Mouse (Mus musculus): ENCODE results near the gene Bcl9. TPM values are rescaled to one million over a fixed set of nuclear protein-coding genes. Genes with fewer than 3 reads are reported as not detected.

Gene Bcl9
- polyA plus RNA-seq, 1 experiment, result 11.5 TPM

DNA sequence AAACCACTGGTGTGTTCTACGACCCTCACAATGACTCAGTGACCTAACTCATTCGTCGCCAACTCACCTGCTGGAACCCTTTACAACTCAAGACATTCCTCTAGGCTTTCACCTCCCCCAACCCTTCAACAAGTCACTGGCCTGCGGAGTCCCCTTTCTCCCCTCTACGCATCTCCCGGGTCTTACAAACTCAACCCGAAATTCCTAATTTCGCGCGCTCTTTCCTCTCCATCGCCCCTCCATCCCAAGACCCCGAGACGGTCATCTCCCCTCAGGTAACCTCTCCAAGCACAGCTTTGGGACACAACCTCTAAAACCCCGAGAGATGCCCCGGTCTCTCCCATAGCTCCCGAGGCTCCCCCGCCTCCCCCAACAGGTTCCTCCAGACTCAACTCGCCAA lies 71.0 kb downstream of the Bcl9 start:
- no peak for TF ChIP-seq POLR2A (IDR thresholded peaks at IDR 0.05; ENCODE audit: borderline replicate concordance, control insufficient read depth, low read depth, low read length)
- no peak for TF ChIP-seq CTCF (IDR thresholded peaks at IDR 0.05; ENCODE audit: control insufficient read depth, insufficient read depth, low read length)
- no peaks in the 10 kb centered on the region; the same call in 1 of the 2 replicates for H3K4me1 ChIP-seq (ENCODE audit: control insufficient read depth, insufficient read depth, low read length)
- 6% methylated on average over 18 of the region's 18 CpGs for WGBS
- H3K4me3 ChIP-seq (replicated peaks; ENCODE audit: control insufficient read depth, low read depth, low read length), result peak overlapping the region; percentile 50
- H3K27ac ChIP-seq (ENCODE audit: control insufficient read depth, insufficient read depth, low read depth, low read length, poor library complexity), result no peak overlapping the region

DNA sequence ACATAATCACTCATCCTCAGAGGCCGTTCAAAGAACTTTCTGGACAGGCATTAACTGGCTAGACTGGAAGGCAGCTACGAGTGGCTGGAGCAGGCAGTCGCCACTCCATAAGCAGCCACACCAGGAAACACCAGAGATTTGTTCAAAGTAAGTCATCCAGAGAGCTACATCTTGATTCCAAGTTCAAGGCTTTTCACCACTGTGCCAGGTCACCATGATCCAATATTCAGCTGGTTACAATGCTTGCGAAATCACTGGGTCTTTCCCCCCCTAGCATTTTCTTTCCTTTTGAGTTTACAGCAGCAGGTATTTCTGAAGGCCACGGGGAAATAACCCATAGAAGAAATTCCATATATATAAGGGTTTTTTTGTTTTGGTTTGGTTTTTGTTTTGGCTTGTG lies 72.5 kb downstream of the Bcl9 start:
- Histone ChIP-seq H3K4me1 (ENCODE audit: control insufficient read depth, insufficient read depth, low read length) (no peaks in the 10 kb centered on the region; the same call in 1 of the 2 replicates), H3K4me3 (replicated peaks; ENCODE audit: control insufficient read depth, low read depth, low read length) (no peak overlapping the region), H3K27ac (ENCODE audit: control insufficient read depth, insufficient read depth, low read depth, low read length, poor library complexity) (no peak overlapping the region)
- WGBS, result 71% methylated on average over 5 of the region's 5 CpGs
- TF ChIP-seq POLR2A (IDR thresholded peaks at IDR 0.05; ENCODE audit: borderline replicate concordance, control insufficient read depth, low read depth, low read length) (no peak), CTCF (IDR thresholded peaks at IDR 0.05; ENCODE audit: control insufficient read depth, insufficient read depth, low read length) (no peak)

DNA sequence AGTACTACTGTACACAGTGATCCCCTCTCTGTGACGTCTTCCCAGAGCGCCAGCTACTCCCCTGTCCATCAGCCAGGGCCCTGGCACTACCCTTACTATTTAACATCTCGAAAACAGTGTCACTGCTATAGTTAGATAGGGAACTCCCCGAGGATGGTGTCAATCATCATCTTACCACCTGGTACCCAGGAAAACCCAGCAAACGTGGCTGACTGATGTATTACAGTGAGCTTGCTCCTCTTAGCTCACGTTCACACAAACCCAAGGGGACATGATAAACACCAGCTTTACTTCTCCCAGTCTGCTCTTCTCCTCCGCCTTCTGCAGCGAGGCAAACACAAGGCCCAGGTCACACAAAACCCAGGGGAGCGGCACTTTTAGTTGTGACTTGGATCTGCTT lies 74.5 kb downstream of the Bcl9 start:
- Histone ChIP-seq H3K4me1 (ENCODE audit: control insufficient read depth, insufficient read depth, low read length) (no peaks in the 10 kb centered on the region), H3K4me3 (replicated peaks; ENCODE audit: control insufficient read depth, low read depth, low read length) (no peak overlapping the region), H3K27ac (ENCODE audit: control insufficient read depth, insufficient read depth, low read depth, low read length, poor library complexity) (no peak overlapping the region)
- WGBS, result 74% methylated on average over 9 of the region's 9 CpGs
- no peak for TF ChIP-seq POLR2A (IDR thresholded peaks at IDR 0.05; ENCODE audit: borderline replicate concordance, control insufficient read depth, low read depth, low read length)
- TF ChIP-seq CTCF (IDR thresholded peaks at IDR 0.05; ENCODE audit: control insufficient read depth, insufficient read depth, low read length), result no peak

DNA sequence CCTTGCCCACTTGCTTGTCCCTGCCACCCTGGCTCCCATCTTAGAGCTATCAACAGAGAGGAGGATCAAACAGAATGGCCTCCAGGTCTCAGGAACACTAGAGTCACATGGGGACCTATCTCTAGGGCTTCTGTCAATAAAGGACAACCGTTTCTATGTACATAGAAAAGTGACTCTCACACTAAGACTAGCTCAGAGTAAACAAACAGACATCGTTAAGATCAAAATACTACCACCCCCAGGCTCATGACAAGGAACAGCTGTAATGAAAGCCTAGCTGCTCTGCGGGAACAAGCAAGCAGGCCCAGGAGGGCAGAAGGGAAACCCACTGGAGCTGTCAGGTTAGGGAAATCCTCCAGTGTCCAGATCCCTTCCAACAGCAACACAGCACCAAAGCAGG lies 82.2 kb downstream of the Bcl9 start:
- no peak for TF ChIP-seq CTCF (IDR thresholded peaks at IDR 0.05; ENCODE audit: control insufficient read depth, insufficient read depth, low read length)
- TF ChIP-seq POLR2A (IDR thresholded peaks at IDR 0.05; ENCODE audit: borderline replicate concordance, control insufficient read depth, low read depth, low read length), result no peak
- WGBS, result 87% methylated on average over 3 of the region's 3 CpGs
- H3K27ac ChIP-seq (ENCODE audit: control insufficient read depth, insufficient read depth, low read depth, low read length, poor library complexity), result no peak overlapping the region
- no peak overlapping the region for H3K4me3 ChIP-seq (replicated peaks; ENCODE audit: control insufficient read depth, low read depth, low read length)
- H3K4me1 ChIP-seq (ENCODE audit: control insufficient read depth, insufficient read depth, low read length), result no peaks in the 10 kb centered on the region

DNA sequence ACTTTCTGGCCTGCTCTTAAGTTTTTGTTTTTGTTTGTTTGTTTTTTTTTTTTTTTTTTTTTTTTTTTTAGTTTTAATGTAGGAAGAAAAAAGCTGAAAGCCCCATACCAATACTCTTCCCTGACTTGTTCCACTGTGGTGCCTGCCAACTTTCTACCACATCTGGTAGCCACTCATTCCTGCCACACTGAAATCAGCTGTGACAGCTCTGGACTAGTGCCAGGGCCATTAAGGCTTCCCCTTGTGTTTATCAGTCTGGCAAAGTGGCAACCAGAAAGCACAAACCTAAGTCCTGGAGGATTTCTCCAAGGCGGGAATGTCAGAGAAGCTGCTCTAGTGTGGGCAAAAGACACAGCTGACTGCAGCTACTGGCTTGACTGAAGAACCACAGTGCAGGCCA lies 83.3 kb downstream of the Bcl9 start:
- 53% methylated on average over 1 of the region's 1 CpGs for WGBS
- TF ChIP-seq POLR2A (IDR thresholded peaks at IDR 0.05; ENCODE audit: borderline replicate concordance, control insufficient read depth, low read depth, low read length) (no peak), CTCF (IDR thresholded peaks at IDR 0.05; ENCODE audit: control insufficient read depth, insufficient read depth, low read length) (no peak)
- Histone ChIP-seq H3K4me1 (ENCODE audit: control insufficient read depth, insufficient read depth, low read length) (no peaks in the 10 kb centered on the region), H3K4me3 (replicated peaks; ENCODE audit: control insufficient read depth, low read depth, low read length) (no peak overlapping the region), H3K27ac (ENCODE audit: control insufficient read depth, insufficient read depth, low read depth, low read length, poor library complexity) (no peak overlapping the region)

DNA sequence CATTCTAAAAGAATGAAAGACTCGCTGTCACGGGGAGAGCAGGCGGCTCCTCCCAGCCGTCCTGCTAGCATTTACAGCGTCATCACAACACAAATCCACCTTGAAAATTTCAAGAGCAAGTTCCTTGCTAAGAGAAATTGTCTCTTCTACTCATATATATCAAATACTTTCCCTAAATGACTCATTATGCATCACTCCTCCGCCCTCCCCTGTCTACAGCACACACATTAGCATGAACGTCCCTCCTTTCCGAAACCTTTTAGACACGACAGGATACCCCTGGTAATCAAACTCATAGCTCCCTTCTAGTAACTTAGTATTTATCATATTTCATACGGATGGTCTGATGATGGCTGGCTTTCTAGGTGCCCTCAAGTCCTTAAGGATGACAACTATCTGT lies 83.8 kb downstream of the Bcl9 start:
- Histone ChIP-seq H3K4me3 (replicated peaks; ENCODE audit: control insufficient read depth, low read depth, low read length) (no peak overlapping the region), H3K4me1 (ENCODE audit: control insufficient read depth, insufficient read depth, low read length) (no peaks in the 10 kb centered on the region), H3K27ac (ENCODE audit: control insufficient read depth, insufficient read depth, low read depth, low read length, poor library complexity) (no peak overlapping the region)
- 87% methylated on average over 10 of the region's 10 CpGs for WGBS
- no peak for TF ChIP-seq POLR2A (IDR thresholded peaks at IDR 0.05; ENCODE audit: borderline replicate concordance, control insufficient read depth, low read depth, low read length)

DNA sequence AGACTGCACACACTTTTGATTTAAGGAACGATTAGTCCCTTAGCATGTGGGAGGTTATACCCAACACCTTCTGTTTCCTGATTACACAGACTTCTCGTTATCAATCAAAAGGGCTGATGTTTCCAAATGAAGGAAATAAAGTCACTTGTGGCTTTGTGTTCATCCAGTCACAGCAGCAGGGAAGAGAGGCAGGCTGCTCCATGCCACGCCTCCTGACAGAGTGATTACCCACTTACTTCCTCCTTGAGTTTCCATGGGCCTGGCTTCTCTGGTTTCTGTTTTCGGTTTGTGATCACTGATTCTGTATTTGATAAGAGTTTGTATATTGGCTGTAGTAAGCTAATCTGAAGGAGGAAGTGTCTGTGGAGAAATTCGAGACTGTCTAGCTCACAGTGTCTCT lies 86.5 kb downstream of the Bcl9 start:
- TF ChIP-seq CTCF (IDR thresholded peaks at IDR 0.05; ENCODE audit: control insufficient read depth, insufficient read depth, low read length) (no peak), POLR2A (IDR thresholded peaks at IDR 0.05; ENCODE audit: borderline replicate concordance, control insufficient read depth, low read depth, low read length) (no peak)
- Histone ChIP-seq H3K4me3 (replicated peaks; ENCODE audit: control insufficient read depth, low read depth, low read length) (no peak overlapping the region), H3K4me1 (ENCODE audit: control insufficient read depth, insufficient read depth, low read length) (no peaks in the 10 kb centered on the region), H3K27ac (ENCODE audit: control insufficient read depth, insufficient read depth, low read depth, low read length, poor library complexity) (no peak overlapping the region)
- 4% methylated on average over 5 of the region's 5 CpGs for WGBS

DNA sequence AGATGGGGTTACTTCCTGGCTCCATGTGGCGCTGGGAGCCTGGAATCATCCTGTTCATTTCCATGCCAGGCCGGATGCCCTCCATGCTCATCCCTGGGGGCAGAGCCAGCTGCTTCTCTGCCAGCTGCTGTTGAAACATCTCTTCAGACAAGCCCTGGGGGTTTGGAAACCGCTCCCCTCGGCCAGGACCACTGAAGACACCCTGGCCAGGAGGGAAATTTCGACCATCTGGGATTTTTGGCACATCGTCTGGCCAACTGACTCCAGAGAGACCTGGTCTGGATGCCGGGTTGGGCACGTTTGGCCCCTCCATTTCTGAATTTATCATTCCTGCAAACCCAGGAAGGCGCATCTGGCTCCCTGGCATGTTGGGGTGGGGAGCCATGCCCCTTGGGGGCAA lies 88.4 kb downstream of the Bcl9 start:
- no peak overlapping the region for H3K27ac ChIP-seq (ENCODE audit: control insufficient read depth, insufficient read depth, low read depth, low read length, poor library complexity)
- H3K4me3 ChIP-seq (replicated peaks; ENCODE audit: control insufficient read depth, low read depth, low read length), result no peak overlapping the region
- TF ChIP-seq CTCF (IDR thresholded peaks at IDR 0.05; ENCODE audit: control insufficient read depth, insufficient read depth, low read length), result no peak
- TF ChIP-seq POLR2A (IDR thresholded peaks at IDR 0.05; ENCODE audit: borderline replicate concordance, control insufficient read depth, low read depth, low read length), result no peak
- H3K4me1 ChIP-seq (ENCODE audit: control insufficient read depth, insufficient read depth, low read length), result no peaks in the 10 kb centered on the region
- 84% methylated on average over 9 of the region's 9 CpGs for WGBS

DNA sequence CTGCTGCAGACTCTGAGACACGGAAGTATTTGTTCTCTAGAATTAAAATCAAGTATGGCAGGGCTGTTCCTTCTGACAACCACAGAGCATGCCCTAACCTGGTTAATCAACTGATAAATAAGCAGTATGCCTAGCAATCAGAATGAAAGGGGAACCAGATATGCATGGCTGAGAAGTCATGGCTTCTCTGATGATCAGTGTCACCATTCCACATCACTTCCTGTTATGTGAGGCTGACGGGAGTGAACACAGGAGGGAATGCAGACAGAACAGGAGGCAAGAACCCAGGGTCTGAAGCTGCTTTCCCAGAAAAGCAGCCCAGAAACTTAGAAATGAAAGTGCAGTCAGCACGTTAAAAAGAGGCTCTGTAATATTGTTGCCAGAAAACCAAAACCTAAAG lies 91.2 kb downstream of the Bcl9 start:
- 43% methylated on average over 3 of the region's 3 CpGs for WGBS
- Histone ChIP-seq H3K4me3 (replicated peaks; ENCODE audit: control insufficient read depth, low read depth, low read length) (no peak overlapping the region), H3K27ac (ENCODE audit: control insufficient read depth, insufficient read depth, low read depth, low read length, poor library complexity) (no peak overlapping the region), H3K4me1 (ENCODE audit: control insufficient read depth, insufficient read depth, low read length) (no peaks in the 10 kb centered on the region; the same call in 1 of the 2 replicates)
- TF ChIP-seq CTCF (IDR thresholded peaks at IDR 0.05; ENCODE audit: control insufficient read depth, insufficient read depth, low read length) (no peak), POLR2A (IDR thresholded peaks at IDR 0.05; ENCODE audit: borderline replicate concordance, control insufficient read depth, low read depth, low read length) (no peak)

Data from bone marrow, adult 2 months (tissue).